Mouse (Mus musculus): ENCODE data around the gene Rcc1l. TPM values are rescaled to one million over a fixed set of nuclear protein-coding genes. Genes with fewer than 3 reads are reported as not detected.

Rcc1l gene
- total RNA-seq, 4 experiments from 2014 or later = 32.2 to 40.2 (median 33.8) TPM

DNA sequence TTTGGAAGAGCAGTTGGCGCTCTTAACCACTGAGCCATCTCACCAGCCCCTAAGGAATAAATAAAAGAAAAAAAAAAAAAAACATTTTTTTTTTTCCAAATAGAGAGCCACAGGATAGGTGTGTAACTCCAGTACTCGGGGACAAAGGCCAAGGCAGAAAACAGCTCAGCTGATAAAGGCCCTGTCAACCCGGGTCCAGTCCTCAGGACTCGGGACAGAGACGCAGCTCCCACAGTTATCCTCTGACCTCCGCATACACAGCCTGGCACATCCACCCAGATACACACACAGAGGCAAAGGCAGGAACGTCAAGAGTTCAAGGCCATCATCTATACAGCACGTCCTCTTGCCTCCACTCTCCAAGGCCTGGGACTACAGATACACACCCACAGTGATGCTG lies 6.4 kb downstream of the Rcc1l start:
- DNase-seq (ENCODE audit: low spot score) = no peak

DNA sequence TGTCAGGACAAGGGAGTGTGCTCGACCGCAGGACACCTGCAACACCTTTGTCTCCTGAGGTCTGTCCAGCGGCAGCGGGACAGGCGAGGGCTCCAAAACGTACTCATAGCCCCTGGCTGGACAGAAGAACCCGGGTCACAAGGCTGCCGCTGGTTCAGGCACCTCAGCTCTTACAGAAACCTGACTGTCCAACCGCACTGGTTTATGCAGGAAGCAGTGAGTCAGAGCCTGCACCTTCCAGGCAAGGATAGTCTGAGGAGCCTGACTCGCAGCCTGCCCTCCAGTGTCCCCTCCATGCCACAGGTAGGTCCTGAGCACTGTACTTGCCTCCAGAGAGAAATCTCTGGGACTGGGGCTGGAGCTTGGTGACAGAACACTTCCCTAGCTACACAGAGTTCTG lies 7.3 kb downstream of the Rcc1l start:
- no peak for DNase-seq (ENCODE audit: low spot score)

DNA sequence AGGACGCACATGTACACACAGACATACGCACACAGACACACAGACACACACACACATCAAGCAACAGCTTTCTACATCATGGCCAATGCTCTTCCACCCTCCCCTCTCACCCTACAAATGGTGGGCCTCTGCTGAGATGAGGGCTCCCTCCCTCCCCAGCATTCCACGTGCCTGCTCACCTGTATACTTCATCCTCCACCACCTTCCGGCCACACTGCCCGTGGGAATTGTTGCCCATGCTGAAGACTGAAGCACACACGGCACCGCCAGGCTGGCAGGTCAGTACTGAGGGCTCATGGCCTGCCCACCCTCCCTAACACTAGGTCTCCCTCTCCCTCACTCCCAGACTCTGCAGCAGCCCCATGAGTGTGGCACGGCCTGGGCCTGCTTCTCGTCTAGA lies 8.5 kb downstream of the Rcc1l start:
- DNase-seq (ENCODE audit: low spot score) = no peak

DNA sequence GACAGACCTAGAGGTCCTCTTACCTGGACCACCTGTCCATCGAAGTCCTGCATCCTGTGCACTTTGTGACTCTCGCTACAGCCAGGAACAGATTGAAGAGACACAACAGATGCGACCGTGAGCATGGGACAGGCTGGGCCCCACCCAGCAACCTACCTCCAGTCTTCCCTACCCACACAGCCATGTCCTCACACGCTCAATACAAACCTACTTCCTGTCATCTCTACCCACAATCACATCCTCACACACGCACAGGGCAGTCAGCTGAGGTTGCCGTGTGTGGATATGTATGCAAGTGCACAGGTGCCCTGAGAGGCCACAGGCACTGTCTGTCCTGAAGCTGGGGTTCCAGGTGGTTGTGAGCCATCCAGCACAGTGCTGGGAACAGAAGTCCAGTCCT lies 9.9 kb downstream of the Rcc1l start:
- DNase-seq (ENCODE audit: low spot score) = no peak

DNA sequence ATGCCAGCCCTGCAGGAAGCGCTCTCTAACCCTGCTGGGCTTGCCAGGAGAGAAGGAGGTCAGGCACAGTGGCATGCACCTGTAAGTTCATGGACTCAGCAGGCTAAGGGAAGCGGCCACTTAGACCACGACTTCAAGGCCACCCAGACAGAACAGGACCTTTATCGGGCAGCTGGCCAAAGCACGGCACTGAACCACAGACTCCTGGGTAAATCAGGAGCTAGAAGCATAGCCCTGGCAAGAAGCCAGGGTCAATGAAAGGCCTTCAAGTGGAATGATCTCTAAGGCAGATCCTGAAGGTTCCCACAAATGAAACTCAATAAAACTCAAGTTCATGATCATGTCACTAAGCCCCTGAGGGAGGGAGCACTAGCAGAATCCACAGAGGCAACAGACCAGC lies 11.9 kb downstream of the Rcc1l start:
- no peak for DNase-seq (ENCODE audit: low spot score)

DNA sequence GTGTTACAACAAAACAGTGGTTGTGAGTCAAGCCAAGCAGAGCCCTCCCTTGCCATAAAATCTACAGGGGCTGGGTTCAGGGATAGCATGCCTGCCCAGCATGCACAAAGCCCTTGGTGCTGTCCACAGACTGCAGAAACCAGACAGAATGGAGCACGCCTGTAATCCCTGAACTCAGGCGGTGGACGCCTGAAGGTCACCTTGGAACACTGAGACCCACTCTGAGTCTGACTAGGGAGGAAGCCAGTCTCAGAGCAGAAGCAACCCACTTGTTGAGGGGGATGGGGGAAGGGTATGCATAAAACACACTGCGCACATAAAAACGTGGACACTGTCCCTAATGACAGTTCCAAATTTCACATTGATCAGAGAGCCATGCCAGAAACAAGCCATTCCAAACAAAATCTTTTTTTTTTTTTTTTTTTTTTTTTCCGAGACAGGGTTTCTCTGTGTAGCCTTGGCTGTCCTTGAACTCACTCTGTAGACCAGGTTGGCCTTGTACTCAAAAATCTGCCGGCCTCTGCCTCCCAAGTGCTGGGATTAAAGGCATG lies 20.6 kb downstream of the Rcc1l start:
- DNase-seq (ENCODE audit: low spot score) = no peak

DNA sequence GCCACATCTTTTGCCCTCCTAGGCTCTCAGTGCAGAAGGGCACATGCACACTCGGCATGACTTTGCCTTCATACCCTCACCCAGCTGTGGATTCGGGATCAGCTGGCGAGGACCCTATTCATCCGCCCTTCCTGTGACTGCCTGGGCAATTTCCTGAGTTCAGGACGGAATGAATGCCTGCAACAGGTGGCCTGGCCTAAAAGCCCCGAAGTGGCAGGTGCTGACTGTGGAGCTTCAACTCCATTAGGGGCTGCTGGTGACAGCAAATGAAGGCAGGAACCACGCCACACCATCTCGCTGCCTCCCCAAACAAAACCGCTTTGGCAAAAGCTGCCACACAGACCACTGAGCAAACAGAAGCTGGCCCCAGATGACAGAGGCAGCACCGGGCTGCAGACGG lies 24.7 kb downstream of the Rcc1l start:
- DNase-seq (ENCODE audit: low spot score) = no peak

DNA sequence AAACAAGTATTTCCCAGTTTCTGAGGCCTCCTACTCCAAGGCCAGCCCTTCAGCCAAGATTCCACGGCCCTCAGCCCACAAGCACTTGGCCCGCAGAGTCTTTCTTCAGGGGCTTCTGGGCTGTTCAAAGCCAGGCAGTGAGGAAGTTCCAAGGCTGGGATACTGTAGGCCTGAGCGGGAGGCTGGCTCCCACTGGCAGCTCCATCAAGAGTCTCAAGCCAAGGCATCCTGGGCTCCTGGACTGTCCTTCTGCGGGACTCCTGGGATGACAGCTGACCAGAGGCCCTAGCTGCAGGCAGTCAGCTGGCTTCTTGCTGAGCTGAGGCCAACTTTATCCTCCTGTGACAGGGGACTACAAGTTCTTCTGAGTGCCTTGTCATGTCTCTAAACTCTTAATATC lies 28.4 kb downstream of the Rcc1l start:
- DNase-seq (ENCODE audit: low spot score) = no peak

DNA sequence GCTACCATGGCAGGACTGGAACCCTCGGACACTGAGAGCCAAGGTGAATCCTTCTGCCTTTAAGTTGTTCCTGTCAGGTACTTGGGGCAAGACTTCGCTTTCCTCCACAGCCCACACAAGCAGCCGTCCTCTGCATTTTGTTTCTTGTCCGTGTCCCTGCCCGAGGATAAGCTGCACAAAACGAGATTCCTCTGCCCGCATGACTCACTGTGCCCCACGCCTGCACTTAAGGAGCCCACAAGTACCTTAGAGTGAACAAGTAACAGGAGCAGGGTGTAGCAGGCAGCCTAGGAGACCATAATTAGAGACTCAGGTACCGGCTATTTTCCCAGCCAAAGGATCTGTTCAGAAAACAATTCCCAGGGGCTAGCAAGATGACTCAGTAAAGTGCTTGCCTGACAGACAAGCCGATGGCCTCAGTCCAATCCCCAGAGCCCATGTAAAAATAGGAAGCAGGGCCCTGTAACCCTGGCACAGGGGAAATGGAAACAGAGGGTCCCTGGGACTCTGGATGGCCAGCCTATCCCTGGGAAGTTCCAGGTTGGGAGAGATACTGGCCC lies 29.3 kb downstream of the Rcc1l start:
- no peak for DNase-seq (ENCODE audit: low spot score)

DNA sequence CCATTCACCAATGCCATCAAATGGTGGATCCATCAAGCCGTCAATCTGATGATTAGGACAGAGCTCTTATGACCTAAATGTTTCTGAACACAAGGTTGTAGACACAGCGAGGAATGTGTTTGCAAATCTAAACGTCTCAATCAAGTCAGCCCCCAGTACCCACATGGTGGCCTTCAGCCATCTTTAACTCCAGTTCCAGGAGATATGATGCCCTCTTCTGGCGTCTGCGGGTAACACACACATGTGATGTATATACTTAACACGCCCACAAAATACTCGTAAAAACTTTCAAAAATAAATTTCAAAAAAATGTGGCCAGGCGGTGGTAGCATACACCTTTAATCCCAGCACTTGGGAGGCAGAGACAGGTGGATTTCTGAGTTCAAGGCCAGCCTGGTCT lies 31.6 kb downstream of the Rcc1l start:
- DNase-seq (ENCODE audit: low spot score) = no peak

DNA sequence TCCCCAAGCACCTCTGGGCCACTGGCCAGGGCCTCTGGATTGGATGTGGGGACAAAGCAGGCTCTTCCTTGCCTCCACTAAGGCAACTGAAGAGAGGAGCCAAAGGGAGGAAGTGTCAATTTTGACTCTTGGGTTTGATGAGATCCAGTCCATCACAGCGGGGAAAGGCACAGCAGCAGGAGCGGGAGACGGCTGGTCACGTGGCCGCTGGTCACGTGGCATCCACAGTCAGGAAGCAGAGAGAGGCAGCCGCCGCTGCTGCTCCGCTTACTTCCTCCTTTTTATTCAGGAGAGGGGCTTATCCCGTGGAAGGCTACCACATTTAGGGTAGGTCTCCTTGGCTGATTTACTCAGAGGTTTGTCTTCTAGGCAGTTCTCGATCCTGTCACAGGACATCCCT lies 34.2 kb downstream of the Rcc1l start:
- DNase-seq (ENCODE audit: low spot score) = no peak

DNA sequence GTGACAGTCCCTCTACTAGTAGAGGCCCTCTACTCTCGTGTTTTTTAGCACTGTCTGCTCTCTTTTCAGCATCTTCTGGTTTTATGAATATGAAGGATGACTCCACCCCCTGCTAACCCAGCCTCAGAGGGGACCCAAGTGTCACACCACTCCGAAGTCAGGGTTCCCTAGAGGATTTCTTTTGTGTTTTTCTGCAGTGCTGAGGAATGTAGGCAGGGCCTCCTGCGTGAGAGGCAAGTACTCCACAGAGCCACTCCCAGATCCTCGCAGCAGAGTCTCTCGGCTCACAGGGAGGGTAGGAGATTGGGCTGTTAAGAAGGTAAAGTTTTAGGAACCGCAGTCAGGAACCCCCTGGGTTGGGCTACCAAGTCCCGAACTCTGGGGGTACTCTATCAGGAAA lies 35.3 kb downstream of the Rcc1l start:
- no peak for DNase-seq (ENCODE audit: low spot score)

DNA sequence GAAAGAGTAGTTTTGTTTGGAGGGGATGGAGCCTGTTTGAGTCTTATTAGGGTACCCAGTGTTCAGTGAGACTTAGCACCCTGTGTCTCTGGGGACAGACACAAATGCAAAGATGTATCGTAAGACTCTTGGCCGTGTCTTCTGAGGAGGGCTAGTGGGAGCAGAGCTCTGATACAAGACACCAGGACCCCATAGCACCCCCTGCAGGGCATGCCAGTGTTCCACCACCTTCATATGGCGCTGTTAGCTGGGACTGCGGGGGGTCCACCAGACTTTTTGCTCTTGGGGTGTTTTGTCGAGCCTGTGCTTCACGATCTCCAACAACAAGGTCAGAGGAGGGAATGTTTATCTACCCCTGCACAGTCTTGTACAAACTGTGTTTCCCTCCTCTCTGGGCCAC lies 37.1 kb downstream of the Rcc1l start:
- DNase-seq (ENCODE audit: low spot score) = no peak

DNA sequence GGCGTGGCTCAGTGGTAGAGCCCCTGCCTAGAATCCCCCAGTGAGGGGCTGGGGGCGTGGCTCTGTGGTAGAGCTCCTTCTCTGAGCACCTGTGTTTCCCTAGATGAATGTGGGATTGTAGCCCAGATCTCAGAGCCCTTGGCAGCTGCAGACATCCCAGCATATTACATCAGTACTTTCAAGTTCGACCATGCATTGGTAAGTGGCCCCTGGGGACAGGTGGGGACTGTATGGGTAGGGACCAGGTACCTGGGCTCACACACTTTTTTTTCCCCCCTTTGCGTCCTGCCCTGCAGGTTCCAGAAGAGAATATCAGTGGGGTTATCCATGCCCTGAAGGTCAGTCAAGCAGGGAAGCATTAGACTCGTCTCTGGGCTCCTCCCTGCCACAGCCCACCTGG lies 38.6 kb downstream of the Rcc1l start:
- no peak for DNase-seq (ENCODE audit: low spot score)

DNA sequence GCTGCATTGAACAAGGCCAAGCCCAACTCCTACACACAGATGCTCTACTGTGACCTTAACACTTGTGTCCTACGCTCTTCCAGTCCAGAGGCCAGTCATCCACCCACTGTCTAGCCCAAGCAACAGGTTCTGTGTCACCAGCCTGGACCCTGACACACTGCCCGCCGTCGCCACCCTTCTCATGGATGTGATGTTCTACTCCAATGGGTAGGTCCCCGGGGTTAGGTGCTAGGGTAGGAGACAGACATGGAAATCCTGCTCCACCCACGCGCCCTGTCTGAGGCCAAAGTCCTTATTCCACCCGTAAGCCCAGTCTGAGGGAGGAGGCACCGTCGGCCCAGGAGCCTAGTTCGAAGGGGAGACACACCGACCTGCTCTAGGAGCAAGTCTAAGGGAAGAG lies 40.6 kb downstream of the Rcc1l start:
- DNase-seq (ENCODE audit: low spot score) = no peak

DNA sequence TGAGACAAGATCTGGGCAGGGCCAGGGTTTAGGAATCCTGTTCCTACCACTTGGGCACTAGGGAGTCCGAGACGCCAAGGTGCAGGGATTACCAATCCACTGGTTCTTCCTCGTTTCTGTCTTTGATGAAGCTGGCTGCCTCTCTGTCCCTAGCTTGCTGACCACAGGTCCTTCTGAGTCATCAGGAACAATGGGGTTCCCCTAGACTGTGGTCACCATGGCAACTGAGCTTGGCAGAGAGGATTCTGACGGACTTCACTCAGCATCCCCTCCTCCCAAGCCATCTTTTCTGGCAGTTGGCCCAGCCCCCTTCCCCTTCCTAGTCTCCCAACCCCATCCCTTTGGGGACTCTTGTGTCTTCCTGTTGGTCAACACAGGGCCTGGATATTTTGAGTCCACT lies 45.0 kb downstream of the Rcc1l start:
- no peak for DNase-seq (ENCODE audit: low spot score)

DNA sequence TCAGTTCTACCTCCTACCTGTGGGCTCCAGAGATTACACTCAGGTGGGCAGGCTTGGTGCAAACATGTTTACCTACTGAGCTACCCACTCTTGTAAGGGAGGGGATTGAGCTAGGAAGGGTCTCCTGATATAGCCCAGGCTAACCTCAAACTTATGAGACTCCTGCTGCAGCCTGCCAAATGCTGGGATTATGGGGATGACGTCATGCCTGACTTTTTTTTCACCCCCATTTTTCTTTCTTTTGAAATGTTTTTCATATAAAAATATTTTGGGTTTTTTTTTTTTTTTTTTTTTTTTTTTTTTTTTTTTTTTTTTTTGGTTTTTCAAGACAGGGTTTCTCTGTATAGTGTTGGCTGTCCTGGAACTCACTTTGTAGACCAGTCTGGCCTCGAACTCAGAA lies 50.3 kb downstream of the Rcc1l start:
- no peak for DNase-seq (ENCODE audit: low spot score)

DNA sequence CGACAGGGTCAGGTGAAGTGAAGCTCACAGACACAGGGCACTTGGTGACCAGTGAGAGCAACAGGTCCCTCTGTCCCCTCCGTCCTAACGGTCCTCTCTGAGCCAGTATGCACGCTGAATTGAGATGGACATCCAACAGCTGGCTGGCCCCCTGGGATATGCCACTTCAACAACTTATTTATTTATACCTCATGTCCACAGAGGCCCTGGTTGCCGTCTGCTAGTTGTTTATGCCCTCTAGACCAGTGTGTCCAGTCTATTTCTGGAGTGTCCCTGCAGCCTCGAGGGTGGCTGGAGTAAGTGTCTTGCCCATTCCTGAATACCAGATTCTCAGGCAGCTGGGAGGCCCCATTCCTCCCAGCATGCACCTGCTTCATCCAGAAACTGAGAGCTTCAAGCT lies 52.7 kb downstream of the Rcc1l start:
- peak; percentile 42 for DNase-seq (ENCODE audit: low spot score)

DNA sequence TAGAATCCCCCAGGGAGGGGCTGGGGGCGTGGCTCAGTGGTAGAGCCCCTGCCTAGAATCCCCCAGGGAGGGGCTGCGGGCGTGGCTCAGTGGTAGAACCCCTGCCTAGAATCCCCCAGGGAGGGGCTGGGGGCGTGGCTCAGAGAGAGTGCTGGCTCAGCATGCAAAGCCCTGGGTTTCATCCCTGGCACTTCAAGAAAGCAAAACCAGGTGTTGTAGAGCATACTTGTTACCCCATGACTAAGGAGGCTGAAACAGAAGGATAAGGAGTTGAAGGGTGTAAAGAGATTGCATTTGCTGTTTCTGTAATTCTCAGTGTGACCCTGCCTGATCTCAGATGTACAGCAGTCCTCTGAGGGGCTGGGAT lies 54.7 kb downstream of the Rcc1l start:
- DNase-seq (ENCODE audit: low spot score) = no peak

DNA sequence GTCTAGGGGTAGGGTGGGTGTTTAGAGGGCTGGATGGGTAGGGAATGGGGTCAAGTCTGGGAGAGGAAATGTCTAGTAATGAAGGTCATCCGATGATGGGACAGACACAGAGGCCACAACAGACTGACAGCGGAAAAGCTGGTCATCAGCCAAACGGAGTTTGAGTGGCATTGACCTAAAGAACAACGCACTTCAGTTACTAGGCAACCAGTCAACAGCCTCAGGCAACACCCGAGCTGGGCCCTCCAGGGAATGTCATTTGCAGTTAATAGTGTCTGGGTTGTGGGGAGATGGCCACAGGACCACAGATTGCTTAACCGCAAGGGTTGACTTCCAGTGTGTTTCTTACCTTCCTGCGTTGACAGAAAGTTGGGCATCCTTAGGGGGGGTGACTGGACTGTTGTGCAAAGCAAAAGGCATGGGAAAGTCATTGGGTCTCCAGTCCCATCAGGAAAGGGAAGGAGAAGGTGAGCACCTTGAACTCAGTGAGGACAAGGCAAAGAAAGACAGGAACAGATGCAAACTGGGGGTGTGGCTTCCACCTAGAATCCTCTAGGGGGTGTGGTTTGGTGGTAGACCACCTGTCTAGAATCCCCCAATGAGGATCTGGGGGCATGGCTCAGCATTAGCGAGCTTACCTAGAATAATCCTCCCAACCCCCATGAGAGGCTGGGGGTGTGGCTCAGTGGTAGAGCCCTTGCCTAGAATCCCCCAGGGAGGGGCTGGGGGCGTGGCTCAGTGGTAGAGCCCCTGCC lies 55.3 kb downstream of the Rcc1l start:
- peak; percentile 47 for DNase-seq (ENCODE audit: low spot score)

DNA sequence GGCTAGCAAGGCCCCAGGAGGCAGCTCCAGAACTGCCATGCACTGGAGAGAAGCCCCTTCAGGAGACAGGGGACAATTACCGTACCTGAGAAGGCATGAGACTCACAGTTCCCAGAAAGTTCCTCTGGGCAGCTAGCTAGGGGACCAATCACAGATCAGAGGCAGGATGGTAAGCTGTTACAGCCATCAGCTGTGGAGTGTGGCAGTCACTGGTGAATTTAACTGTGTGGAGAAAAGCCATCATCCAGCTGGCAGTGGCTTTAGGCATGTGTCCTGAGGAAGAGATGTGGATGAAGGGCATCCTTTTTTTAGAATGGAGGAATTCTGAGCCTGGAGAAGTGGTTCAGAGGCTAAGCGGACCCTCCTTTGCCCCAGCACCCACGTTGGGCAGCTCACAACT lies 56.4 kb downstream of the Rcc1l start:
- DNase-seq (ENCODE audit: low spot score) = peak; percentile 16

DNA sequence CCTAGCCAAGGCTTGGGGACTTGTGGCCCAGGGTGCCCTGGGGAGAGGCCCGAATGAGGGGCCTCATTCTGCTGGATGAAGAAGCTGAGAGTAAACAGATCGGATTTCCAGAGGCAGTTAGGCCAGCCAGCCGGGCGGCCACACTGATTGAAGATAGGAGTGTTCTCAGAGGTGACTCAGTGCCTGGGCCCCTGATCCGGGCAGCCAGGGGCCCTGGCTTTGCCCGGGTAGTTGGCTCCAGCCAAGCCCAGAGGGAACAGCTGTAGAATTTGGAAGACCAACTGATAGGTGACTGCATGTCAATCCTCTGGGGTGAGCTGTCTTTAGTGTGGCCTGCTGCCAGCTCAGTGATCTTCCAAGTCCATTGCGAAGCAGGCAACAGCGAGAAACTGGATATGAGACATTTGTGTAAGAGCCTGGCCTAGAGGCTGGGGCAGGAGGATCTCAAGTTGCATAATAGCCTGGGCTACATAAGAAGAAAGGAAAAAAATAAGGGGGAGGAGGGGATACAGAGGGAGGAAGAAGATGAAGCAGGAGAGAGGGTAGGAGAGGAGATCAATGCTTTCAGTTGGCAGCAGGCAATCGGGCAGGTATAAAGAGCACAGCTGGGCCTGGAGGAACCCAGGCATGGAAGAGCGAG lies 57.0 kb downstream of the Rcc1l start:
- DNase-seq (ENCODE audit: low spot score) = peak; percentile 29

DNA sequence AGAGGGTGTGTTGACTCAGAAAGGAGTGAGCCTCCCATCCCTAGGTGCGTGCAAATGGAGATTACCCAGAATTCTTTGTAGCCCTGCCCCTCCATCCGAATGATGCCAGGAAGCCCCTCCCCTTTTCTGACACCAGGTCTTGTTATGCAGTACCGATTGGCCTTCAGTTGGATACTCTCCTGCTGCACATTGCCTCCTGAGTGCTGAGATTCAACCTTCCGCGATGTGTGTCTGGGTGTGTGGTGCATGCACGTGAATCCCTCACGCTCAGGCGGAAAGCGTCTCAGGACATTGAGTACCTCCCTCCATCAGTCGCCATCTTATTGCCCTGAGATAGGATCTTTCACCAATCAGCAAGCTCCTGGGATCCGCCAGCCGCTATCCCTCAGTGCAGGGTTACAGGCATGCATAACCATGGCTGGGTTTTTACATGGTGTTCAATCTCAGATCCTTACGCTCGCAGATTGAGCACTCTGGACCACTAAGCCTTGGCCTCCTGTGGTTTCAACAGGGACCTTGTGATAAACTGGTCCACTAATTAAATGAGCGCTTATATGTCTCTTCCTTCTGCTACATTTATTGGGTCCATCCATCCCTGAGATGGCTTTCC lies 57.7 kb downstream of the Rcc1l start:
- DNase-seq (ENCODE audit: low spot score) = no peak
